Mouse (Mus musculus): ENCODE measurements around the gene Cacna2d1.

GRCm38 (mm10) chr5:16370706-16371105 is 436.2 kb downstream of the Cacna2d1 start:
- TF ChIP-seq CTCF (conservative IDR thresholded peaks at IDR 0.05; ENCODE audit: low read length) = no peak
- no peak for TF ChIP-seq POU5F1 (IDR thresholded peaks at IDR 0.05; ENCODE audit: borderline replicate concordance, low read length)
- TF ChIP-seq NANOG (IDR thresholded peaks at IDR 0.05; ENCODE audit: borderline replicate concordance, low read length) = no peak

Measured in E14TG2a.4 (cell line).